Mouse (Mus musculus) CD4-positive helper T cell, adult 2 months (primary cell): ENCODE data around the gene Wbp1l.
"Not testable (repeated sequence)": the region's sequence is repeated elsewhere in the genome, so short reads cannot be mapped to it uniquely, and the experiment has no call there.

Experiments used
- DNase-seq: peaks from one replicate; pipeline ENCODE4 v3.0.0-alpha.2; 2012; ENCODE audit warnings: low read depth, missing footprints, low spot score

Wbp1l gene

DNA sequence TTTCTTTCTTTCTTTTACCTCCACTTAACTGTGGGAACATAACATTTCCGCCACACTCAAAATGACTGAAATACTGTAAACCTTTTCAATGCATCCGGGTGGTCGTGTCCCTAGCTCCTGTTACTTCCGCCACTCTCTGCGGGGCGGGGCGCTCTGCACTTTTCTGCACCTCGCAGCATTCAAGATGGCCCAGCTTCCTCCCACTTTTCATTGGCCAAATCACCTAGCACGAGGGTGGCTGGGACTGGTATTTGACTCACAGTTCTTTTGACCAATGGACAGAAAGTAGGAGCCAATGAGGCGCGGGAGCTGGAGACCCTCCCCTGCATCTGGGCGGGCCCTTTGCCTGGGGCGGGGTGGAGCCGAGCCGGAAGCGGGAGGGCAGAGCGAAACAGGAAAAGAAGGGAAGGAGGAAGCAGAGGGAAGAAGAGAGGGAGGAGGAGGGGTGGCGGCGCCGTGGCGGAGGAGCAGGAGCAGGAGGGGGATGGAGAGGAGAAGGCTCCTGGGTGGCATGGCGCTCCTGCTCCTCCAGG, at the start of gene Wbp1l:
Gene Wbp1l, plus strand, starts transcription at position 365 of the 533 bp plus-strand sequence.
- DNase-seq: peak; percentile 99

GRCm38 (mm10) chr19:46550385-46550784, 48.5 kb upstream of the Wbp1l start:
- no peak for DNase-seq

DNA sequence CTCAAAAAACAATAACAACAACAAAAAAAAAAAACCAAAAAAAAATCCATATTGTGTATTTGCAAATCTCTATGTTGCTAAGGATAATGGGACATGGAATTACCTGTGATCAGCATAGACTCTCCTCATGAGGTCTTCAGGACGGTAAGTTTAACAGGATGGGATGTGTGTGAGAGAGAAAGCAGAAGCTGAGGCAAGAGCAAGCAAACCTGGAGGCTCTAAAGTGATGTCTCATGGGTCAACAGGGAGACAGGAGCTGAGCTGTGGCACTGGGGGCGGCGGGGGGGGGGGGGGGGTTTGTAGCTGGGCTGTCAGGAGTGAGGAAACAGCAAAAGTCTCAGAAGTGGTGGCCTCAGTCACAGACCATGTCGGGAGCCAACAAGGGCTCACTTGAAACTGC, 46.4 kb upstream of the Wbp1l start:
- no peak for DNase-seq

DNA sequence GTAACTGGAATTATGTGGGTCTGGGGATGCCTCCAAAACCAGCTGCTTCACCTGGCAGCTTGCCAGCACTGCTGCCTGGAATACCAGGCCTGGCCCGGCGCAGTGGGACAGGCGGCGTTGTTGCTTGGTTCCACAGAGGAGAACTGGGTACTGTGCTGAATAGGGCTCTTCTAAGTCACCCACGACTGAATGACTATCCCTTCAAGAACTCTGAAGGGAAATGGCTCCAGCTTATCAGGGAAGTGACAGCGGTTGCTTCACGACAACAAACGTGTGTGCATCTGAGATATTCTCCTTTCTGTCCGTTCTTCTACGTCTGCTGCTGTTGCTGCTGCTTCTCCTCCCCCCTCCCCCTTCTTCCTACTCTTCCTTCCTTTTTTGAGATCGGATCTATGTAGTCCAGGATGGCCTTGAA, 45.3 kb upstream of the Wbp1l start:
- no peak for DNase-seq

DNA sequence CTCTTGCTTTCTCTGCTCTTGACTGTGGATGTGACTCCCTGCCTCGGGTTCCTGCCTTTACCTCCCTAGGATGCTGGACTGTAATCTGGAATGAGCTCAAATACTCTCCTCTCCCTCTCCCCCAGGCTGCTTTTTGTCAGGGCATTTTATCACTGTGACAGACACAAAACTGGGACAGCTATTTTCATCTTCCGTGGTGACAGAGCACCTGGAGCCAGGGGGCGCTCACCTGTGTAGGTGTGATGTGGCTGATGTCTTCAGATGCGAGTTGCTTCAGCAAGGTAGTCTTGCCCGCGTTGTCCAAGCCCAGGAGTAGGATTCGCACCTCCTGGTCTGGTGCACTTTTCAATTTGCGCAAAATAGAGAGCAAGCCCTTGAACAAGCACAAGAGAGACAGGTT, 40.9 kb upstream of the Wbp1l start:
- DNase-seq: no peak

DNA sequence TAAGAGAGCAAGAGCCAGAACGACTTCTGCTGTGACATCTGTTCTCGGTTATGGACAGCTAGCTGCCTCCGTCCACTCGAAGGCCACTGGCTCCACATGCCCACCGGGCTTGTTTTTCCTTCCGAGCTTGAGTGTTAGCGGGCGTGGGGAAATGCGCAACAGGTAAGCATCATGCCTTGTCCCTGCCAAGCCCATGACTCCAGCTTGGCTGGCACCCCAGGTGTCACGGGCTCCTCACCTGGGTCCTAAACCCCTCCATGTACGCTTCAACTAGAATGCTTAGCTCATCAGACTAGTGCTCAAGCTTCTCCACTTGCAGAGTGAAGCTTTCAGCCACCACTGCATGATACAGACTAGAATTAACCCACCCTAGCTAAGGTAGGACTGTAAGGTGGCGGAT, 40.3 kb upstream of the Wbp1l start:
- no peak for DNase-seq

DNA sequence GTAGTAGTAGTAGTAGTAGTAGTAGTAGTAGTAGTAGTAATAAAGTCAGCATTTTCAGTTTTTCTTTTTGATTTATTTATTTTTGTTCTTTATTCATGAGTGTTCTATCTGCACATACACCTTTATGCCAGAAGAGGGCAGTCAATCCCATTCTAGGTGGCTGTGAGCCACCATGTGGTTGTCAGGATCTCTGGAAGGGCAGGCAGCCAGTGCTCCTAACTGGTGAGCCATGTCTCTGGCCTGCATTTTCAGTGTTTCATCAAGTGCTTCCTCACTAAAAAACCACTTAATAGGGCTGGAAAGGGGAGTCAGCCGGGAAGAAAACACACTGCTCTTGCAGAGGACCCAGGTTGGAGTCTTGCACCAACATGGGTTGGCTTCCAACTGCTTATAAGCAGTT, 36.8 kb upstream of the Wbp1l start:
- peak; percentile 54 for DNase-seq

GRCm38 (mm10) chr19:46562581-46563515, 36.0 kb upstream of the Wbp1l start:
- no peak for DNase-seq

GRCm38 (mm10) chr19:46563603-46564002, 35.3 kb upstream of the Wbp1l start:
- no peak for DNase-seq

GRCm38 (mm10) chr19:46564043-46564462, 34.8 kb upstream of the Wbp1l start:
- DNase-seq: no peak

- DNase-seq: not testable (repeated sequence)
Observed at GRCm38 (mm10) chr19:46571211-46571877, 27.5 kb upstream of the Wbp1l start.

DNA sequence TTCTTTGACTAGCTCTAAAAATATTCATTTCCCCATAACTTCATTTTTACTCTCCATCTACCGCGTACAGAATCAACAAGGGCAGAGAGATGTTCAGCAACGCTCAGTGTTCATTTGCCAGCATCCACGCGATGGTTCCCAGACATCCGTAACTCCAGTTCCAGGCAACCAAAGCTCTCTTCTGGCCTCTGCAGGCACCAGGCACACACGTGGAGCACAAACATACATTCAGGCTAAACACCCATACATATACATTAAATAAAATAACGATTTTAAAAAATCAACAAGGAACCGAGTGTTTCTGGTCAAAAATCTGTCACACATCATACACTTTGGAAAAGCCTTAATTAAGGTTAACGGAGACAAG, 27.0 kb upstream of the Wbp1l start:
- DNase-seq: no peak

- no peak for DNase-seq
Observed at GRCm38 (mm10) chr19:46572548-46572947, 26.3 kb upstream of the Wbp1l start.

- peak; percentile 97 for DNase-seq
Observed at GRCm38 (mm10) chr19:46572951-46573937, 25.6 kb upstream of the Wbp1l start, which contains the start of the genes Arl3 and Sfxn2. TSS of gene Arl3 (minus strand) at chr19:46573198. TSS of gene Sfxn2 (plus strand) at chr19:46573365.

- no peak for DNase-seq
Observed at GRCm38 (mm10) chr19:46573990-46574389, 24.9 kb upstream of the Wbp1l start.

DNA sequence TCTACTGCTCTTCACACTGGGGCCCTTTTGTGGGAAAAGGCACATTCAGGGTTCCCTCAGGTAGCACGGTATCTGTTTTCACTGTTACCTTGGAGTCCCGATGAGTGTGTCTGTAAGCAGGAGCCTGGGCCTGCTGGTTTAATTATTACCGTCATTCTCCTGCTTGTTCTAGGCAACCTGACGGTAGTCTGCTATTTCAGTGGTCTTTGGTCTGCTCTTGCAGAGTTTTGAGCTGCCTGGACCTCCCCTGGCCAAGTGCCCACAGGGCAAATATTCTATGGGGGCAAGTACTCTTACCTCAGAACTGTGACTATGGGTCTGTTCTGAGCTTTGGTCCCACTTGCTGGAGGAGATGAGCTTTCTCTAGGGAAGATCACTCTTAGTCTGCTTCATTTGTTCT, 23.7 kb upstream of the Wbp1l start:
- DNase-seq: no peak

DNA sequence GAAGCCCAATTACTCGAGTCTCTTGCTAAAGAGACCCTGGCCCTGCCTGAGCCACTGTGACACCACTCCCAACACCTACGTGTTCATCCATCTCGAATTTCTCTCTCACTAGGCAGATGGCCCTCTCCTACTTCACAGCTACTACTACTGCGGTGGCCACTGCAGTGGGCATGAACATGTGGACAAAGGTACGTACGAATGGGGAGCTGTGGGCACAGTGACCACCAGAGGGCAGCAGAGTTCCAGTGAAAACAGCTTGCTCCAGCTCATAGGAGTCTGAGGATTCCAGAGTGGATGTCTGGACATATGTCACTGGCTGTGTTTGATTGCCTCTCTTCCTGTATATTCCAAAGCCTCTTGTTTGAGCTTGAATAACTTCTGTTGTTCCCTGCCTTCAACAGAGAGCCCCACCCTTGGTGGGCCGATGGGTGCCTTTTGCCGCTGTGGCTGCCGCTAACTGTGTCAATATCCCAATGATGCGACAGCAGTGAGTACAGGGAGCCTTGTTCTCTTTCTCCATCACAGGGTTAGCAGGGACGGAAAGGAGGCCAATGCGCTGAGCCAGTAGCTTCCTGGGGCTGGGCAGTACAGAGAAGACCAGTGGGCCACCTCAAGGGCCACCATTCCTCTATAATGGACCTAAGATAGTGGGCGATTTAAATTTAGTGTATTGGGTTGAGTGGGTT, 10.9 kb upstream of the Wbp1l start:
- DNase-seq: peak; percentile 73

GRCm38 (mm10) chr19:46591575-46591974, 7.3 kb upstream of the Wbp1l start:
- DNase-seq: no peak

DNA sequence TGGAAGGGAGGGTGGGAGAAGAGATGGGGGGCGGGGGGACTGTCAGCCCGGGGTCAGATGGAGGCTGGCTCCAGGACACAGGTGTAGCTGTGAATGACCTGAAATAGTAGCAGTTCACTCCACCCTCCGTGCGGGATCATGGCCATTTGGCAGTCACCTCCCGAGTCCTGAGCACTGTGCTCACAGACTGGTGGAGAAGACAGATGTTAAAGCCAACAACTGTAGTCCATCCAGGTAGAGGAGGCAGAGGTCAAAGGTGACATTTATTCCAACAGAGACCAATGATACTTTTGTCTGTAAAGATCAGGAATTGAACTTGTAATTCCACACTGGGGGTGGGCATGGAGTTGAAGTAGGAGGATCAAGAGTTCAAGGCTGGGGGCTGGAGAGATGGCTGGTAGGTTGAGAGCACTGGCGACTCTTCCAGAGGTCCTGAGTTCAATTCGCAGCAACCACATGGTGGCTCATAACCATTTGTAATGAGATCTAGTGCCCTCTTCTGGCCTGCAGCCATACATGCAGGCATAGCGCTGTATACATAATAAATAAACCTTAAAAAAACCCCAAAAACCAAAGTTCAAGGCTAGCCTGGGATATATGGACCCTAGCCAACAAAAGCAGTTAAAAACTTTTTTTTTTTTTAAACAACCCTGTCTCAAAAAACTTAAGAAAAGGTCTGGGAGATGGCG, 6.0 kb upstream of the Wbp1l start:
- DNase-seq: no peak

- no peak for DNase-seq
Observed at GRCm38 (mm10) chr19:46598187-46598586, 697 bp upstream of the Wbp1l start.
